ENCODE assay signal across 8 mouse cellular contexts in genomic region chr15:83607115-83607802, GRCm38 (mm10). TPM values are rescaled to one million over a fixed set of nuclear protein-coding genes. Genes with fewer than 3 reads are reported as not detected.
A peak's percentile ranks its signal among the peaks of the same experiment; 100 is the strongest.
DNase-seq lines count a peak whose midpoint lies in the region; ATAC-seq and TF ChIP-seq lines count a peak whose summit lies in the region.
"Had no signal": no experiment of that assay in that cellular context is flagged by ENCODE, and none has a peak within 500 bp of the region (broad histone marks: within the 10 kb centered on the region; RNA-seq: fewer than 3 reads in every experiment).

No protein-coding gene starts in this region.

- H3K36me3 ChIP-seq in E14TG2a.4 (ENCODE audit: insufficient read depth, low read length): no peaks in the 10 kb centered on the region
- H3K36me3 ChIP-seq in heart, postnatal 0 days (replicated peaks; ENCODE audit: control insufficient read depth, insufficient read depth, low read length): no peaks in the 10 kb centered on the region

- peak; percentile 57; the same call in 1 of the 2 replicates for ATAC-seq in heart, postnatal 0 days (ENCODE audit: insufficient read depth, low read depth)

- H3K4me3 ChIP-seq in E14TG2a.4 (replicated peaks; ENCODE audit: low read length): no peak overlapping the region
- H3K4me3 ChIP-seq in cortical plate, adult 2 months (ENCODE audit: insufficient read depth, low read length): no peak overlapping the region
- H3K4me3 ChIP-seq in heart, postnatal 0 days (ENCODE audit: low read depth, low read length): no peak overlapping the region

- no peaks in the 10 kb centered on the region for H3K9me3 ChIP-seq in E14TG2a.4 (ENCODE audit: low read length)
- H3K9me3 ChIP-seq in heart, postnatal 0 days (replicated peaks; ENCODE audit: control insufficient read depth, low read length): no peaks in the 10 kb centered on the region

- no peak overlapping the region for H3K9ac ChIP-seq in heart, postnatal 0 days (replicated peaks; ENCODE audit: low read depth, low read length)

- peaks cover 8% of the 10 kb centered on the region; the same call in 1 of the 2 replicates for H3K27me3 ChIP-seq in E14TG2a.4 (ENCODE audit: insufficient read depth, low read length)
- H3K27me3 ChIP-seq in heart, postnatal 0 days (ENCODE audit: control insufficient read depth, insufficient read depth, low read length): no peaks in the 10 kb centered on the region

- 41% methylated on average over 15 of the region's 15 CpGs for WGBS in heart, postnatal 0 days

- TF ChIP-seq CTCF in E14TG2a.4 (conservative IDR thresholded peaks at IDR 0.05; ENCODE audit: low read length): peak; percentile 79
- peak; percentile 82 for TF ChIP-seq CTCF in cortical plate, adult 2 months (IDR thresholded peaks at IDR 0.05; ENCODE audit: extremely low read depth, insufficient read depth, low read length)
- TF ChIP-seq CTCF in heart, postnatal 0 days (IDR thresholded peaks at IDR 0.05; ENCODE audit: low read depth): peak; percentile 87

- no peak for TF ChIP-seq POLR2A in cortical plate, adult 2 months (IDR thresholded peaks at IDR 0.05; ENCODE audit: extremely low read depth, insufficient read depth, low read length)

- peaks cover 7% of the 10 kb centered on the region; the same call in 1 of the 2 replicates for H3K4me1 ChIP-seq in E14TG2a.4 (replicated peaks; ENCODE audit: low read depth, low read length)
- no peaks in the 10 kb centered on the region for H3K4me1 ChIP-seq in cortical plate, adult 2 months (ENCODE audit: control insufficient read depth, insufficient read depth, low read length)
- 0 out of 2 replicates have a peak, but pooled peaks cover 5% of the 10 kb centered on the region for H3K4me1 ChIP-seq in heart, postnatal 0 days (ENCODE audit: control insufficient read depth, insufficient read depth)

- H3K4me2 ChIP-seq in heart, postnatal 0 days (ENCODE audit: low read depth, low read length): no peak overlapping the region

- peak; percentile 73 for DNase-seq in ZHBTc4 (ENCODE audit: low read depth, low spot score)
- peak; percentile 79 for DNase-seq in heart, postnatal 0 days (ENCODE audit: low spot score)
- DNase-seq in layer of hippocampus, postnatal 25 days (ENCODE audit: extremely low spot score in 1 of 2, low spot score in 1 of 2): peak; percentile 40 to 60
- DNase-seq in lung, postnatal 4 days: peak; percentile 70 to 80
- DNase-seq in right cerebral cortex, postnatal 36 days (ENCODE audit: low spot score in 2 of 2): peak; percentile 22 to 30

- H3K27ac ChIP-seq in cortical plate, adult 2 months (ENCODE audit: insufficient read depth, low read length): no peak overlapping the region
- no peak overlapping the region for H3K27ac ChIP-seq in heart, postnatal 0 days (ENCODE audit: low read depth)
- H3K27ac ChIP-seq: macrophage had no signal

- TF ChIP-seq EP300 in heart, postnatal 0 days (IDR thresholded peaks at IDR 0.05; ENCODE audit: low read depth): no peak

RNA-seq across cellular contexts. Expression of gene Ttll12, which starts 12.3 kb away (rescaled TPM):
- polyA plus RNA-seq in cortical plate, adult 2 months (2012; rRNA removed): 12.7 and 13.5 TPM in 2 replicates
- total RNA-seq in heart, postnatal 0 days (2014; rRNA removed; ENCODE audit: low replicate concordance): 14.7 and 15.9 TPM in 2 replicates
- polyA plus RNA-seq in heart, postnatal 0 days (2015; fragmentation: Nextera tagmentation; extraction: Ambion mirVana): 7.8 and 8.6 TPM in 2 replicates
- total RNA-seq in layer of hippocampus, postnatal 25 days (2021): 10 to 100 TPM; 13.2 to 13.5 TPM

RNA-seq across cellular contexts. Expression of gene Mcat, which starts 43.7 kb away (rescaled TPM):
- 26.5 and 32.1 TPM in 2 replicates for polyA plus RNA-seq in cortical plate, adult 2 months (2012; rRNA removed)
- total RNA-seq in heart, postnatal 0 days (2014; rRNA removed; ENCODE audit: low replicate concordance): 66.6 and 87.2 TPM in 2 replicates
- 33.5 and 36.9 TPM in 2 replicates for polyA plus RNA-seq in heart, postnatal 0 days (2015; fragmentation: Nextera tagmentation; extraction: Ambion mirVana)
- total RNA-seq in layer of hippocampus, postnatal 25 days (2021): 10 to 100 TPM; 26.3 to 29.5 TPM

RNA-seq across cellular contexts. Expression of gene Tspo, which starts 43.9 kb away (rescaled TPM):
- polyA plus RNA-seq in cortical plate, adult 2 months (2012; rRNA removed): 10.1 and 11.5 TPM in 2 replicates
- total RNA-seq in heart, postnatal 0 days (2014; rRNA removed; ENCODE audit: low replicate concordance): 264 and 335 TPM in 2 replicates
- 205 and 210 TPM in 2 replicates for polyA plus RNA-seq in heart, postnatal 0 days (2015; fragmentation: Nextera tagmentation; extraction: Ambion mirVana)
- total RNA-seq in layer of hippocampus, postnatal 25 days (2021): 1 to 10 TPM; 3.5 to 4.6 TPM

Comparison
In these comparisons a context has a peak if more than half of its experiments do, and no peak if none do; other contexts are left out.
1. DNase-seq: peak in every context shown above with its lines; median percentile 79 in heart, postnatal 0 days; 75 in lung, postnatal 4 days; 73 in ZHBTc4; 50 in layer of hippocampus, postnatal 25 days; 26 in right cerebral cortex, postnatal 36 days.
2. RNA of gene Tspo, which starts 43.9 kb away (total RNA-seq): 264 to 335 TPM in heart, postnatal 0 days; 3.5 to 4.6 TPM in layer of hippocampus, postnatal 25 days; every median in the first group is over 10 times any median in the second.
3. Peak in every context shown above with its lines, with median percentiles within 50 percentile points of each other: CTCF ChIP-seq.